Mouse (Mus musculus): ENCODE measurements around the gene Sirt7.

Sirt7 gene

DNA sequence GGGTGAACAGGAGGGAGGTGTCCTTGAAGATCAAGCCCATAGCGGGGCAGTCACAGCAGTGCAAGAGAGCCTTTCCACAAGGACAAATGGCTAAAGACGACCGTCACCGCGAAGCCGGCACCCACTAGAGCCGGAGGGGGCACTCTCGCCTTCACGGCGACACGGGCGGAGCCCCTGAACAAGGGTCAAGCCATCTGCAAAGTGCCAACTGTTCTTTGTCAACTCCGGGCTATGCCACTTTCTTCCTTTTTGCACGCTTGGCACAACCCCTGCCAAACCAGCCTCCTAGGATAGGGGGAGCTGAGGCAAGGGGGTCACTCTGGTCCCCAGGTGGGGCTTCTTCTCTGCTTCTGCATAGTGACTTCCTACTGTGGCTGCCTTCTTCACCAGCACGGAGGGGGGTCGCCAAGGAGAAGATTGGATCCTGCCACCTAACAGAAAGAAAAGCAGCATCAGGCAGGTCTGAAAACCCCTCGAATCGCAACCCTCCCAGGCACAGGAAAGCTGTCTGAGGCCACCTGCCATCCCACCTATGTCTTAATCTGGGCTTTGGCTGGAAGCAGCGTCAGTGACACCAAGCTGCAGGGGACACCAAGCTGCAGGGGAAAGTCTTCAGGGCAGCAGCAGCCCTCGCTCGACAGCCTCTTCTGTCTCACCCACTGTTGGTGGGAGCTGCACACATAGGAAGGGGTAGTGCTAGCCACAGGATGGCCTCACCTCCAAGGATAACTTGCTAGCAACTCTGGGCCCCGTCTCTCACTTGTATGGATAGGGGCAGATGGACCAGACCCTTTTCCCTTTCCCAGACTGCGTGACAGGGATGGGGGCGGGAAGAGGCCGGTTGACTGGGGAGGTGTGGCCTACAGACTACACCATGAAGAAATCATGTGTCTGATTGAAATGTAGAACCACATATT, 6.2 kb downstream of the Sirt7 start:
- CTCF ChIA-PET = interaction anchor here (0.6 kb wide), 2 partner anchors 108 to 1256 kb away, joined by 4 read pairs; no protein-coding TSS in a partner anchor

DNA sequence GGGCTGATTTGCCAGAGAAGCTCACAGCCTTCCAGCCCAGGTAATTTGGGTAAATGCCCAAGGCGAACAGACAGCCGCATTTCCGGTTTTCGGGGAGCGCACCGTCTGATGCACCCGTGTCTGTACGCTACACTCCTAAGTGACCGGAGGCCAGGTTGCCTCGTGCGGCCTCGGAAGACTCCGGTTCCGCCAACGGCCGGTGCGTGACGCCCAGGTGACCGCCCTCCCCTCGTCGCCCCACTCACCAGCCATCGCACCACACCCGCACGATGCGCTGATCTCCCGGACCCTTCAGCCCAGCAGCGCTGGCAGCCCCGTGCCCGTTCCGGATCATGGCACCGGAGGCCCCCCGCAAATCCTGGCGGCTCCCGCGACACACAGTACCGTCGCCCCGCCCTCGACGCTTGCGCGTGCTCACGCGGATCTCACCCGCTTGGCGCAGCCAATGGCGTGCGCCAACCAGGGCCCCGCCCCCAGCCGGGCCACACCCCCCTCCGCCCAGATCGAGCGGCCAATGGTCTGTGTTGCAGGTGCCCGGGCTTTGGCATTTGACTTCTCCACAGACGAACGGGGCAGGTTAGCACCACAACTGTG, 7.4 kb downstream of the Sirt7 start, which contains the start of gene Pcyt2:
Gene Pcyt2 (minus strand): TSS at position 418 of the 594 bp plus-strand sequence.
- CTCF ChIA-PET = no interaction called here

DNA sequence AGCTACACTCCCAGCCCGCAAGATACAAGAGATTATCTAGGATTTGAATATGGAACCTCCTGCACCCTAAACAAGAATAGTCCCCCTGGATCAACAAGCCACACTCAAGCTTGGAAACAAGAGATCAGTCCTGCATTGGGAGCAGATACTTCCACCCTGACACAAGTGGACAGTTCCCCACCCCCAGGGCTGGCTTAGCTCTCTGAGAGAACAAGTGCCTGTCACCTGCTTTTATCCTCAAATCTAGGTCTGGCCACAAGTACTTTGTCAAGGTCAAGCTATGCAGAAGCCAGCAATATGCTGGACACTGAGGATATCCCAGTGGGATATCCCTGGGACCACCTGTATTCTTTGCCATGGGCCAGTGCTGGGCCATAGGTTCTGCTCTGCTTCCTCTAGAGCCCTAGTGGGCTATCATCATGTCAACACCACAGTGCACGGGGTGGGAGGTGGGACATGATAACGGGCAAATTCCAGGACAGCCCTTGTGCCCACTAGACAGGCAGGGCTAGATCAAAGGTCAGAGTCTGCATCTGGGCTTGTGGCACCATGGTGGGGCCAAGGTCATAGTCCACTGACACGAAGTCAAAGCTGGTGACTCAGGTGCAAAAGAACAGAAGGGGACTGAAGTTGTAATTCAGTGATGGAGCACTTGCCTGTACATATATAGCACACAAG, 8.3 kb downstream of the Sirt7 start:
- CTCF ChIA-PET = no interaction called here

DNA sequence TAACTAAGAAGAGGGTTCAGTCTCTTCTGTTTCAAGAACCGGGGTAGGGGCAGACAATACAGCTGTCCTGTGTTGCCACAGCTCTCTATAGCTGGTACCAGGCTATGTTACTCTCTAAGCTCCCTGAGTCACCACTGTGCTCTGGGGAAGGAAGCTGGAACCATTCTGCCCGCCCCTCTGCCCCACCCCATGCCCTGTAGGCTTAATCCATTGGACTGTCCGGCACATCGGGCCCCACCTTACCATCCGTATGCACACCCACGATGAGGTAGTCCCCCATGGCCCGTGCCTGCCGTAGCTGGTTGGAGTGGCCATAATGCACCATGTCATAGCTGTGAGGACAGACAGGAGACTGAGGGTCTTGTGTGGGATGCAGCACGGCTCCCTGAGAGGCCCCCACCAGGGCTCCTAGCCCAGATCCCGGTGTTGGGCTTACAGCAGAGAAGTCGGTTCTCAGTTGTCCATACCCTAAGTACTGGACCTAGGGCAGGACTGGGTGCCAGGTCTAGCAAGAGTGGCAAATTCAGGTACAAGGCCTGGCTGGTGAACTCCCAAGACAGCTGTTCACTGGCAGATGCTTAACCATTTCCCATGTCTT, 9.3 kb downstream of the Sirt7 start:
- CTCF ChIA-PET = no interaction called here

DNA sequence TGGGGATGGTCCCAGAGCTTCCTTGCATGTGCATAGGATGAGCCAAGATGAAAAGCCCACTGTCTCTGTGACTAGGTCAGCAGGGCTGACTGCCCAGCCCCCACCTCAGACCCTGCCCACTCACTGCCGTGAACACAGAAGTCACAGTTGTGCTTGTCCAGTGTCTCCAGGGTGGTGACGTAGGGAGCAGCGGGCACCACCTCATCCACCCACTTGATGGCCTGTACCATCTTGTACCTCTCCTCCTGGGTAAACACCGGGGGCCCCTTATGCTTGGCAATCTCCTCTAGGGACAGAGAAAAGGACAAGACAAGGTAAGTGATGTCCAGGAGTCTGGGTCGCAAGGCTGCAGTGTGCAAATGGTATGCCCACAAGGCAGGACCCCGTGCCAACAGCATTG, 9.9 kb downstream of the Sirt7 start:
- CTCF ChIA-PET = no interaction called here

DNA sequence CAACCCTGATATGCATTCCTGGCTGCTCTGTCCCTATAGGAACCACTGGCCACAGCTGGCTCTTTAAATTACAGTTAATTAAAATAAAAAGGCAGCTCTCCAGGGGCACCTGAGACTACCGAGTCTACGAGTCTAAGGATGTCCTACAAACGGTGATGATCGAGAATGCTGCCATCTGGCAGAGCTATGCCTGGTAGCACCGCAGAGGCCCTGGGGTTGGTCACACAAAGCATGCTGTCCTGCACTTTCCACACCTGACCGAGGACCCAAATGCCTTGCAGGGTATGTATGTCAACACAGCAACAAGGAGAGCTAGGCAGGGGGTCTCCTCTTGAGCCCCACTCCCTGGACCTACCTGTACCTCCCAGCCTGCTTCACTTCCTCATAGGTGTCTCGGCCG, 11.1 kb downstream of the Sirt7 start:
- CTCF ChIA-PET = no interaction called here

DNA sequence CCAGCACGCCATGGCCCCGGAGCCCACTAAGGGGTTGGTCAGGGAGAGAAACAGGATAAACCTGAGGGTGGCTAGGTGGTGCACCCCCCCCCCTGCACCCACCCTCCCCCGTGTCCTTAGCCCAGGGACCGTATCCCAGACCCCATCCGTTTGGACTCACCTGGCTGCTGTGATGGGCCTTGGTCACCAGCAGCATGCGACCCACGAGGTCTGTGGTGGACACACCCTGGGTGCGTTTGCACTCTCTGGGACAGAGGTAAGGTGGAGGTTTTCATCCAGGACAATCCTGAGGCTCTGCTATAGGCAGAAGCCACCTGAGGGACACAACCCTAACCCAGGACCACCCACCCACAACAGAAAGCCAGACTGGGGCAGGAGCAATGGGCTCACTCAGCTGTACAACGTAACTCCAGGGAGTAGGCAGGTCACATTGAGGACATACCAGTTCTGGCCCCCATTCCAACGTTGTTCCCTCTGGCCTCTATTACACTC, 11.5 kb downstream of the Sirt7 start:
- CTCF ChIA-PET = no interaction called here

DNA sequence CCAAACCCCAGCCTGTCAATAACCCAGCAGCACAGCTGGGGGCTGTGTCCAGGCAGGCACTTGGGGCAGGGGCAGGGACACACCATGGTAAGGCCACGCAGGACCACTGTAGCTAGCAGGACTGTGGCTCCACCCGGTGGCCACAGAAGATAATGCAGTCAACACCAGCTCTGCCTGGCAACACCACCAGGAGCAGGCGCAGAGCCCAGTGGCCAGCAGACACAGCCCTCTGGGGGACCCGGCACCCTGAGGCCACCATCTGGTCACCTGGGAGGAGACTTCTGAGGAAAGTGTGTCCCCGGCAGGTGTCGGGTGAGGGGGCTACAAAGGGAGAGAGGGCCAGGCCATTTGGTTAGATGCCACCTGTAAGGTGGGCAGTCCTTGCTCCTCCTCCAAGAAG, 12.3 kb downstream of the Sirt7 start:
- CTCF ChIA-PET = no interaction called here

DNA sequence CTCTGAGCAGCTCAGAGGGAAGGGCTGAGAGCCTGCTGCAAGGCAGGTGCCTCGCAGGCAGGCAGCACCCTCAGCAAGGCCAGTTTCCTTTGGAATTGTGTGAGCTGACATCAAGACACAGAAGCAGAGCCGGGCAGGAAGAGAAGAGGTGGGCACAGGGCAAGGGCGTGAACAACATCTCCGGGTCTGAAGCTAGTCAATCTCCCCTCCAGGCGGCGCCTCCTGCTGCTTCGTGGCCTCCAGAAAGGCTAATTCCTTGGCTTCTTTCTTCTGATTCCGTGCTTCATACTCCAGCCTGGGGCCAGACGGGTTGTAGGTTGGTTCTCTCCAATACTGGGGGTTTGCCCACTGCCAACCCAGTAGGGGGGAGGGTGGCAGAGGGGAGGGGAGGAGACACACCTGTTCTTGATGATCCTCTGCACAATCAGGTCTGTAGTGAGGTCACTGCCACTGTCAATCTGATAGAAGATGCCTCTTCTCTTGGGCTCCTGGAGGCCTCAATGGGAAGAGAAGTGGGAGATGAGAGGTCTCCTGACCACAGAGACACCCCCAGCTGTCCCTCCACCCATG, 14.5 kb downstream of the Sirt7 start:
- CTCF ChIA-PET = no interaction called here

DNA sequence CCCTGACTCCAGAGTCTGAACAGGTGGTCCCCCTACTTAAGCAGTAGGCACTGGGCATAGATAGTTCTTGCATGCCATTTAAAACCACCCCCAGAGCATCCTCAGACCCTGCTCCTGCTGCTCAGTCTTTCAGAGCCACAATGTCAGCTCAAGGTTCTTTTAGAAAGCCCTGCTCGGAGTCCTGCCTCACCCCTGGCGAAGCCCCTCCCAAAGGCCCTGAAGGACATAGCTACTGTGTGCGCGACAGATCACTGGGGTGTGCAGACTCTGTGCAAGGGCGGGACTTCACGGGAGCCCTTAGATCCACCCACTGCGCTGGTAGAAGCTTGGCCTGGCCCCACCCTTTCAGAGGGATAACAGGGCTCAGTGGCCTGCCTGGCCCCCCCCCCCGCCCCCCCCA, 15.8 kb downstream of the Sirt7 start:
- CTCF ChIA-PET = no interaction called here

DNA sequence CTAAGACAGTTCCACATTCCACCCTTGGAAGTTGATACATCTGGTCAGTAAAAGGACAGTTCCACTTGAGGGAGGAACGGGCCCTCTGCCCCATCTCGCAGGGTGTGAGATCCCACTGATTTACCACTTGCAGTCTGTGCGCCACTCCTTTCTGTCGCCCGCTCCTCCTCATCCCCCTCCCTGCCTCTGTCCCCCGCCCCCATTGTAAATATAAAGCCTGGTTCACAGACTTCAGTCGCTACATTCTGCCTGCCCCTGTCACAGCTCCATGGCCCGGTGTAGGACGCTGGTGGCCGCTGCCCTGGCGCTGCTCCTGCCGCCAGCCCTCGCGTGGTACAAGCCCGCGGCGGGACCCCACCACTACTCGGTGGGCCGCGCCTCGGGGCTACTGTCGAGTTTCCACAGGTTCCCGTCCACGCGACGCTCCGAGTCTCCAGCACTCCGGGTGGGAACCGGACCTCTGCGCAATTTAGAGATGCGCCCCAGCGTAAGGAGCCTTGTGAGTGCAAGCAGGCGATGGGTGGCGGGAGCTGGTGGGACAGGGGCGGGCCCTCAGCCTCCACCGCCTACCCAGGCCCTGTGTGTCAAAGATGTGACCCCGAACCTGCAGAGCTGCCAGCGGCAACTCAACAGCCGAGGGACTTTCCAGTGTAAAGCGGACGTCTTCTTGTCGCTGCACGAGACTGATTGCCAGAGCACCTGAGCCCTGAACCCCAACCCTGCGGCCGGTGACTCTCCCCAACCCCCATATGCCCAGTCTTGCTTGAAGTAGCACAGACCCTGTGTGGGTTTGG, 16.6 kb downstream of the Sirt7 start, which contains the start of gene Npb:
Gene Npb (plus strand): TSS at position 237 of the 794 bp plus-strand sequence.
- CTCF ChIA-PET = interaction anchor here (0.6 kb wide), 1 partner anchor 257 kb away, joined by 3 read pairs; no protein-coding TSS in a partner anchor

DNA sequence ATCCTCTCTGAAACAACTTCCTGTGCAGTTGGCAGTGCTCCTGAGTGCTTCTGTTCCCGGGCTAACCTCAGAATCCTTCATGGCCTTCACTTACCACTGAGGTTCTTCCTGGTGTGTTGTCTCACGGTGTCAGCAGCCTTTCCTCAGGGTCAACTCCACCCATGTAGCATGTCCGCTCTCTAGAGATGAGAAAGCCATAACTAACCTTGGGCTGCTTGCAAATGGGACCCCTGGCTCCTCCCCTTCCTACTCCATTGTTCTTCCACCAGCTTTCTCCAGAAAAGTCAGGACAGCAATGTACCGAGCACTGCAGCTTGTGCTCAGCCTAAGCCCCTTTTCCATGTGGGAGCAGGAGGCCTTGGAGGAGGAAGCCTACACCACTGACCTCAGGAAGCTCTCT, 18.3 kb downstream of the Sirt7 start:
- CTCF ChIA-PET = no interaction called here

DNA sequence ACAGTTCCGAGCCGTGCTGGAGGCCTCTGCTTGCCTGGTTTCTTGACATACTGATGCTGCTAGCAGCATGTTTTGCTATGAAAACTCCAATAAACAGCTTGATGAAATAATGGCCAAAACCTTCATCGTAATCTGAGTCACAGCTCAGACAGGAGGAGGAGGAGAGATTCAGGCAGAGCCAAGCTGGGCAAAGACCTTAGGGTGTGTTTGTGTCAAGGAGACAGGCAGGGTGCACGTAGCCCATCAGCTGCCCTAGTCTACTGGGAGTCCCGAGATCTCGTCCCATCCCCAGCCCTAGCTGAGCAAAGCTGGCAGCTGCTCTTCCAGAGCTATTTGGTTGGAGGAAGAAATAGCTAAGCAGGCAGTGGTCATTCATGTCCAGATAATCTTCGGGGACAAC, 19.4 kb downstream of the Sirt7 start:
- CTCF ChIA-PET = interaction anchor here (1.1 kb wide), 1 partner anchor 16 kb away, joined by 3 read pairs; no protein-coding TSS in a partner anchor

DNA sequence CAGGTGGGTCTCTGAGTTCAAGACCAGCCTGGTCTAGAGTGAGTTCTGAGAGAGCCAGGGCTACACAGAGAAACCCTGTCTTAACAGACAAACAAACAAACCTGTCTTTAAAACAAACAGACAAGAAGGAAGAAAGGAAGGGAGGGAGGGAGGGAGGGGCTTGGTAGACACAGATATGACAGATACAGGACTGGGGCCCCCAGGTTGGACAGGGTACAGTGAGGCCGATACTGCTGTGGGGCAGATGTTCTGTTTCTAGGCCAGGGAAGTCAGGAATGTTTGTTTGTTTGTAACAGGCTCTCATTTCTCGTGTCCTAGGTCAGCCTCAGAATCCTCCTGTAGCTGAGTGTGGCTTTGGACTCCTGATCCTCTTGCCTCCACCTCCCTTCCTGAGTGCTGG, 21.5 kb downstream of the Sirt7 start:
- CTCF ChIA-PET = no interaction called here

DNA sequence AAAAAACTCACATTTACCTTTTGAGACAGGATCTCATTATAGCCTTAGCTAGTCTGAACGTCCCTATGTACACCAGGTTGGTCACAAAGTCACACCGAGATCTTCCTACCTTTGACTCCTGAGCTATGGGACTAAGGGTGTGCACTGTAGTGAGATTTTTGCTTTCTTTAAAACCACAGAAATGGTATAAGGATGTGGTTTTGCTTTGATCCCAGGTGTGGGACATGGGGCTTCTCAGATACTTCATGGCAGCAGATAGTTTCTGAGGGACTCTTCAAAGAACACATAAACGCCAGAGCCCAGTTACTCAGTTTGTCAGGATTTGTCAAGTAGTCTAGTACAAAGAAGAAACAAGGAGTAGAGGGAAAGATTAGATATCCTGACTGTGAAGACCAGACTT, 24.3 kb downstream of the Sirt7 start:
- CTCF ChIA-PET = no interaction called here

DNA sequence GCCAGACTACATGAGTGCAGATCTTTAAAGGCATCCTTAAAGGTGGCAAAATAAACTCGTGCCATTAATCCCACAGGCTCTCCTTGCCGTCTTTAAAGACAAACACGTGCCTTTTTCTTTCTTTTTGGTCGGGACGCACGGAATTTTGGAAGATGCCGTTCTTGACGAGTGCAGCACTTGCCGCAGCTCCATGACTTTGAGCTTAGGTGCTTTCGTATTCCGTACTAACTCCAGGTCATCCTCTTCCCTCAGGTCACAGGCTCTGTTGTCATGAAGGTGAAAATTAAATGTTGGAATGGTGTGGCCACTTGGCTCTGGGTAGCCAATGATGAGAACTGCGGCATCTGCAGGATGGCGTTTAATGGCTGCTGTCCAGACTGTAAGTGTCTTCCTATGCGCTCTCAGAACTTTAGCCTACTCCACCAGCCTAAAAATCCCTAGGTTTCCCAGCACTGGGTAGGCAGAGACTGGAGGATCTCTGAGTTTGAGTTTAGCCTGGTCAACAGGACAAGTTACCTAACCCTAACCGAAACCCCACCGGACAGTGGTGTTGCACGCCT, 26.0 kb downstream of the Sirt7 start:
- CTCF ChIA-PET = interaction anchor here (1.1 kb wide), 1 partner anchor 19 kb away, joined by 4 read pairs; no protein-coding TSS in a partner anchor

DNA sequence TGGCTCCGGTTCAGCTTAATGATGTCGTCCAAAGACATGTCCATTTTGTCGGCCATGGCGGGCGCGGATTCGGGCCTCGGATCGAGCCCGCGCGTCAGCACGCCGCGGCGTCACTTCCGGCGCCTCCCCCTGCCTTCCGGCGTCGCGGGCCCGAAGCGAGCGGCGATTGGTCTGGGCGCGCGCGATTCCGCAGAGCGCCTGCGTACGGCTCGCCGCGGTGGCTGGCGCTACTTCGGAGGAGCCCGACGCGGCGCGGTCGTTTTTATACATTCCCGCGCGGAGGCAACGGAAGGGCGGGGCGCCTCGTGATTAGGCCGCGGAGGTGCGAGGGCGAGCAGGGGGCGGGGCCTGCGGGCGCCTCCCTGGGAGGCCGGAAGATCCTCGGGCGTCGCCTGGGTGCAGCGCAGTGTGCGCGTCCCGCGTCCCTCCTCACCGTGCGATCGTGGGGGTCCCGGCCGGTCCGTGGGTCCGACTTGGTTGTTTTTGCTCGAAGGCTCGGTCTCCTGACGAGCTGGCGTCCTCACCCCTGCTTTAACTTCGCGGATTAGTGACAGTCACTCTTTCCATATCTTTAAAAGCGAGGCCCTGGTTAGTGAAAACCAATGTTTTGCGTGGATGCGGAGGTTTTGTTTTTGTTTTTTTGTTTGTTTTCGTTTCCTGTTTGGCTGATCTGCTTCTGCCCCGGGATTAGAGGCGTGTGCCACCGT, 26.6 kb downstream of the Sirt7 start, which contains the start of the genes Alyref and Anapc11:
Gene Alyref (minus strand): TSS at position 83 of the 707 bp plus-strand sequence.
Gene Anapc11 (plus strand): TSS at position 139 of the 707 bp plus-strand sequence.
- CTCF ChIA-PET = interaction anchor here (0.7 to 1.1 kb wide), 2 partner anchors 19 to 35 kb away, joined by 3 to 4 read pairs; no protein-coding TSS in a partner anchor

DNA sequence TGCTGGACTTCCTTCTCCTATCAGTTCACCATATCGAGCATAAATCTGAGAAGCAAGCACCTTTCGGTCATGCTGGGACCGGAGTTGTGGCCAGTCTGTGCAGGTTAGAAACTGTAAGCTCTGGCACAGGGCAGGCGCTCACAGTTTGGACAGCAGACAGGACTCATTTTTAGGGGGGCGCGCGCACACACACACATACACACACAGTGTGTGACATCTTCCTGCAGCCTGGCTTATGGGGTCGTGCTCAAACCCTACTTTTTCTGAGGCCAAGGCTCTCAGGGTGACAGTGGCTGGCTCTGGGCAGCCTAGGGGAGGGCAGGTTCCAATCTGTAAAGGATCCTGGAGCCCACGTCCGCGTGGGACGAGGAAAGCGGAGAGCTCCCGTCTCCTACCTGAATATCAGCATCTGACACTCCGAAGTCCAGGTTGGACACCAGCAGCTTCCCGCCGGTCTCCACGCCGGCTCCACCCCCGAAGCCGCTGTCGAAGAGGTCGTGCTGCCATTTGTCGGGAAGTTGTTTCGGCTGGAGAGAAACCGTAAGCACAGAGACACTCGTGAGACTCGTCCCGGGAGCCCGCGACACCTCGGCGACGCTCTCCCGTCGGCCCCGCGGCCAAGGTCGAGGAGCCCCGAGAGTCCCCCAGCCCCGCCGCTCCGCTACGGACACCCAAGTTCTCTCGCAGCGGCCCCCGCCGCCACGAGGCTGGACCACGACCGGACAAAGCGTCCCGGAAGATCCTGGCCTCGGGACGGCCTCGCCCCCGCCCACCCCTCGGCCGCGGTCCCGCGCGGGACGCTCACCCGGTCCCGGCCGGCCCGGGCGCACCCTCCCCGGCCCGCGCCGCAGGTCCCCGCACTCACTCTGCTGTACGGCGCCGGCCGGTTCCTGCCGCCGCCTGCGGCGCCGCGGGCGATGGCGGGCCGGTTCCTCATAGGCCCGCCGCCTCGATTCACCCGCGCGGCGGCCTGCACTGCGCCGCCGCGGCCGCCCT, 27.5 kb downstream of the Sirt7 start:
- CTCF ChIA-PET = interaction anchor here (0.7 to 1.3 kb wide), 4 partner anchors 11 to 36 kb away, joined by 3 to 6 read pairs (median 4); no protein-coding TSS in a partner anchor
